Mouse (Mus musculus): ENCODE measurements around the gene Sec23a.

DNA sequence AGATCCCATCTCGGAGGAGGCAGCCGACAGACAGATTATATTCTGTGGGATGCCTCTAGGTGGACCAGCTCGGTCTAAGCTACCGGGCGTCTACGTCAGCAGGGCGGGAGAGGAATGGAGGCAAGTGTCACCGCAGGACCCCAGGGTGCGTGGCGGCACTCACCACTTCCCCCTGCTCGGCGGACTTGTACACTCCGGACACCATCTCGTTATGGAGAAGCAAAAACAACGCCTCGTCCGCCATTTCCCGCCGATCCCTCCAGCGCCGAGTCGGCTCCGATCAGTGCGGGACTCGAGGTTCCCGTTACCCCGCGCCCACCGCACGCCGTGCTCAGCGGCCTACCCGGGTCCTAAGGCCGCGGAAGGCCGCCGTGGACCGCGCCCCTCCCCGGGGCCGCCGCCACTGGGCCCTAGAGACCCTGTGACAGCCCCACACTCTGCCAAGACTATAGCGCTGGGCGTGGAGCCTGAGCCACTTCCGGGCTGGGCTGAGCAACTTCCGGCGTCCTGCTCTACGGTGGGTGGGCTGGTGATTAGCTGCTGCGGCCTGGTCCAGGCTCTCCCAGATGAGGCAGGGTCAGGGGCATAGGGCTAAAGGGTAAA lies 49.3 kb upstream of the Sec23a start, which contains the start of gene Trappc6b:
- TF ChIP-seq CTCF (IDR thresholded peaks at IDR 0.05; ENCODE audit: control insufficient read depth, insufficient read depth, insufficient read length) (no peak), MYOD1 (IDR thresholded peaks at IDR 0.05; ENCODE audit: control insufficient read depth, insufficient read length, low read depth) (no peak), MAX (IDR thresholded peaks at IDR 0.05) (no peak), USF1 (IDR thresholded peaks at IDR 0.05; ENCODE audit: low read depth) (no peak)
